Mouse (Mus musculus): ENCODE data around the gene Slc39a9. TPM values are rescaled to one million over a fixed set of nuclear protein-coding genes. Genes with fewer than 3 reads are reported as not detected.

The Slc39a9 gene
- polyA plus RNA-seq, 1 experiment: 48.3 TPM

DNA sequence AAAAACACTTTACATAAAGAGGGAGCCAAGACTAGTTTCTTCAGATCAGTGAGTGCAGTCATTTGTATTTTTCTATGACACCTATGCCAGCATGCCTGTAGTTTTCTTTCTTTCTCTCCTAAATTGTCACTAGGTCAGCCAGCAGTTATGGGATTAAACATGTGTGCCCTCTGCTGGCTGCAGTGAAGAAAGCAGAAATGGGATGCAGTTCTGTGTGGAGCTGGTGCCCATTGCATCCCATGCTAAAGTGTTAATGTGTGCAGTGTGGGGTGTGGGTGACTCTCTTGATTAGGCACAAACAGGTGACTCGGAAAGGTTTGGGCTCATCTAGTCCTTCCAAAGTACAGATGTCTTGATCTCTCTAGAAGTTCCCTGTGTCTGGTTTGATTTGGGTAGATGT, 37.7 kb downstream of the Slc39a9 start:
- WGBS: 91% methylated on average over 1 of the region's 1 CpGs
- peak; percentile 64 for TF ChIP-seq CTCF (conservative IDR thresholded peaks at IDR 0.05; ENCODE audit: insufficient read depth, insufficient read length, low read depth, low read length)
- TF ChIP-seq POLR2A (IDR thresholded peaks at IDR 0.05; ENCODE audit: low read depth, low read length): no peak
- peak; percentile 45 for DNase-seq
- Histone ChIP-seq H3K4me3 (ENCODE audit: insufficient read depth, low read depth, low read length) (no peak overlapping the region), H3K36me3 (ENCODE audit: control insufficient read depth, insufficient read depth, low read length) (peaks cover 2% of the 10 kb centered on the region), H3K27ac (ENCODE audit: insufficient read depth, low read depth, low read length) (no peak overlapping the region), H3K27me3 (replicated peaks; ENCODE audit: control insufficient read depth, insufficient read depth, low read length) (no peaks in the 10 kb centered on the region), H3K4me1 (ENCODE audit: control insufficient read depth, insufficient read depth, low read length) (no peaks in the 10 kb centered on the region)

- no peak overlapping the region for H3K27ac ChIP-seq (ENCODE audit: insufficient read depth, low read depth, low read length)
- no peak for TF ChIP-seq POLR2A (IDR thresholded peaks at IDR 0.05; ENCODE audit: low read depth, low read length)
- DNase-seq: no peak
- H3K4me1 ChIP-seq (ENCODE audit: control insufficient read depth, insufficient read depth, low read length): no peaks in the 10 kb centered on the region
- 87% methylated on average over 3 of the region's 3 CpGs for WGBS
- H3K36me3 ChIP-seq (ENCODE audit: control insufficient read depth, insufficient read depth, low read length): peaks cover 2% of the 10 kb centered on the region
- no peaks in the 10 kb centered on the region for H3K27me3 ChIP-seq (replicated peaks; ENCODE audit: control insufficient read depth, insufficient read depth, low read length)
- H3K4me3 ChIP-seq (ENCODE audit: insufficient read depth, low read depth, low read length): no peak overlapping the region
Observed at GRCm38 (mm10) chr12:80683554-80683953, 39.9 kb downstream of the Slc39a9 start.

GRCm38 (mm10) chr12:80684316-80684715, 40.6 kb downstream of the Slc39a9 start:
- no peak for DNase-seq
- H3K36me3 ChIP-seq (ENCODE audit: control insufficient read depth, insufficient read depth, low read length): no peaks in the 10 kb centered on the region
- no peaks in the 10 kb centered on the region for H3K4me1 ChIP-seq (ENCODE audit: control insufficient read depth, insufficient read depth, low read length)
- 98% methylated on average over 3 of the region's 3 CpGs for WGBS
- H3K4me3 ChIP-seq (ENCODE audit: insufficient read depth, low read depth, low read length): no peak overlapping the region
- no peak overlapping the region for H3K27ac ChIP-seq (ENCODE audit: insufficient read depth, low read depth, low read length)
- TF ChIP-seq CTCF (conservative IDR thresholded peaks at IDR 0.05; ENCODE audit: insufficient read depth, insufficient read length, low read depth, low read length) (no peak), POLR2A (IDR thresholded peaks at IDR 0.05; ENCODE audit: low read depth, low read length) (no peak)
- no peaks in the 10 kb centered on the region for H3K27me3 ChIP-seq (replicated peaks; ENCODE audit: control insufficient read depth, insufficient read depth, low read length)

DNA sequence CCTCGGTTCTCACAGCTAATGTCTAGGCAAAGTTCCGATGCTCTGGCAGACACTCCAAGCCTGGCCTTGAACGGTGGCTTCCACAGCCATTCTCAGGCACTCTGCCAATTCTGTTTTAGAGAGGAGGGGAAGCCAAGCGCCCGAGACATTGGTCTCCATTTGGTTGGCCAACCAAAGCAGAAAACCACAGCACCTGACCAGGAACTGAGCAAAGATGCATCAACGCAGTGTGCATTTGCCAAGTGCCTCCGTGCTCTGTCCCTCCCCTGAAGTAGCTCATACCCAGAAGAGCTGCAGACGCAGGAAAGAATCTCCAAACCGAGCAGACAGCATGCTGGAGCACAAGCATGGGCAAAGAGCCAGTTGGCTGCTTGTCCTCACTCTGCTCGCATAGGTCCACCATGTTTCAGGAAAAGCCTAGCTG, 44.1 kb downstream of the Slc39a9 start:
- no peaks in the 10 kb centered on the region for H3K27me3 ChIP-seq (replicated peaks; ENCODE audit: control insufficient read depth, insufficient read depth, low read length)
- no peak for TF ChIP-seq CTCF (conservative IDR thresholded peaks at IDR 0.05; ENCODE audit: insufficient read depth, insufficient read length, low read depth, low read length)
- no peak for TF ChIP-seq POLR2A (IDR thresholded peaks at IDR 0.05; ENCODE audit: low read depth, low read length)
- no peaks in the 10 kb centered on the region for H3K4me1 ChIP-seq (ENCODE audit: control insufficient read depth, insufficient read depth, low read length)
- no peak overlapping the region for H3K27ac ChIP-seq (ENCODE audit: insufficient read depth, low read depth, low read length)
- peak; percentile 64 for DNase-seq
- 44% methylated on average over 10 of the region's 10 CpGs for WGBS
- H3K36me3 ChIP-seq (ENCODE audit: control insufficient read depth, insufficient read depth, low read length): no peaks in the 10 kb centered on the region
- H3K4me3 ChIP-seq (ENCODE audit: insufficient read depth, low read depth, low read length): no peak overlapping the region

- no peaks in the 10 kb centered on the region for H3K27me3 ChIP-seq (replicated peaks; ENCODE audit: control insufficient read depth, insufficient read depth, low read length)
Observed at GRCm38 (mm10) chr12:80689696-80690095, 46.0 kb downstream of the Slc39a9 start.

DNA sequence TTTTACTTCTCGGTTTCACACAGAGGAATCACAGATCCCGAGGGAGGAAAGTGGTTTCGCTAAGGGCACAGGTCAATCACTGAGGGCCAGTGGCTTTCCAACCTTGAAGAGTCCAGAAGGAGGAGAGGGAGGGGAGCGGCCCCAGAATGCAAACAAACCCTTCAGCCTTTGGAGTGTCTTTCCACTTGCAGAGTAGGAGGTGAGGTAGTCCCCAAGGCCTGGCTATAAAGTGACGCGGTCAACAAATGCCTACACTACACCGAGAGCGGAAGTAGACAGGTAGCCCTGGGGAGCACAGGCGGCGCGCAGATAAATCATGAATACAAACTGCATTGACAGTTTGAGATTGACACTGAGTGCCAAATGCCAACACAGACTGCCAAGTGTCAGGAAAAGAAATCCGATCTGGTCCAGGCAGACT, 48.0 kb downstream of the Slc39a9 start:
- Histone ChIP-seq H3K4me1 (ENCODE audit: control insufficient read depth, insufficient read depth, low read length) (0 out of 2 replicates have a peak, but pooled peaks cover 2% of the 10 kb centered on the region), H3K4me3 (ENCODE audit: insufficient read depth, low read depth, low read length) (peak overlapping the region; percentile 51), H3K27me3 (replicated peaks; ENCODE audit: control insufficient read depth, insufficient read depth, low read length) (no peaks in the 10 kb centered on the region), H3K27ac (ENCODE audit: insufficient read depth, low read depth, low read length) (0 out of 2 replicates have a peak overlapping the region, but pooled peaks have one; percentile 6), H3K36me3 (ENCODE audit: control insufficient read depth, insufficient read depth, low read length) (no peaks in the 10 kb centered on the region)
- WGBS: 17% methylated on average over 12 of the region's 12 CpGs
- TF ChIP-seq POLR2A (IDR thresholded peaks at IDR 0.05; ENCODE audit: low read depth, low read length): no peak
- TF ChIP-seq CTCF (conservative IDR thresholded peaks at IDR 0.05; ENCODE audit: insufficient read depth, insufficient read length, low read depth, low read length): no peak
- DNase-seq: peak; percentile 27

More at GRCm38 (mm10) chr12:80689696-80690095, 46.0 kb downstream of the Slc39a9 start:
- H3K4me1 ChIP-seq (ENCODE audit: control insufficient read depth, insufficient read depth, low read length): 0 out of 2 replicates have a peak, but pooled peaks cover 2% of the 10 kb centered on the region
- TF ChIP-seq POLR2A (IDR thresholded peaks at IDR 0.05; ENCODE audit: low read depth, low read length) (no peak), CTCF (conservative IDR thresholded peaks at IDR 0.05; ENCODE audit: insufficient read depth, insufficient read length, low read depth, low read length) (no peak)
- WGBS: 66% methylated on average over 5 of the region's 5 CpGs
- no peak for DNase-seq
- no peak overlapping the region for H3K4me3 ChIP-seq (ENCODE audit: insufficient read depth, low read depth, low read length)
- no peaks in the 10 kb centered on the region for H3K36me3 ChIP-seq (ENCODE audit: control insufficient read depth, insufficient read depth, low read length)
- no peak overlapping the region for H3K27ac ChIP-seq (ENCODE audit: insufficient read depth, low read depth, low read length)

- TF ChIP-seq POLR2A (IDR thresholded peaks at IDR 0.05; ENCODE audit: low read depth, low read length): no peak
- TF ChIP-seq CTCF (conservative IDR thresholded peaks at IDR 0.05; ENCODE audit: insufficient read depth, insufficient read length, low read depth, low read length): no peak
- peak within 1 kb of the TSS; percentile 51 for H3K4me3 ChIP-seq (ENCODE audit: insufficient read depth, low read depth, low read length)
- DNase-seq: peak; percentile 82
Observed at GRCm38 (mm10) chr12:80692269-80692972, 48.7 kb downstream of the Slc39a9 start, which contains the start of gene Plekhd1. Gene Plekhd1, plus strand, starts transcription at chr12:80692591.

More at GRCm38 (mm10) chr12:80692269-80692972, 48.7 kb downstream of the Slc39a9 start, which contains the start of gene Plekhd1:
- WGBS: 2% methylated on average over 51 of the region's 52 CpGs
- Histone ChIP-seq H3K27me3 (replicated peaks; ENCODE audit: control insufficient read depth, insufficient read depth, low read length) (no peaks in the 10 kb centered on the region), H3K4me1 (ENCODE audit: control insufficient read depth, insufficient read depth, low read length) (0 out of 2 replicates have a peak, but pooled peaks cover 2% of the 10 kb centered on the region), H3K36me3 (ENCODE audit: control insufficient read depth, insufficient read depth, low read length) (no peaks in the 10 kb centered on the region), H3K27ac (ENCODE audit: insufficient read depth, low read depth, low read length) (peak within 1 kb of the TSS; percentile 22)

Measured in kidney, adult 2 months (tissue).